Mouse (Mus musculus) neural tube, embryonic 14.5 days (tissue): ENCODE measurements around the gene Lbhd1. TPM values are rescaled to one million over a fixed set of nuclear protein-coding genes. Genes with fewer than 3 reads are reported as not detected.
A peak's percentile ranks its signal among the peaks of the same experiment; 100 is the strongest.
"Not testable (repeated sequence)": the region's sequence is repeated elsewhere in the genome, so short reads cannot be mapped to it uniquely, and the experiment has no call there.

Experiments
- ATAC-seq: fragments of 200-750 bp; cut with Nextera tagmentation; 2 replicates; pipeline ENCODE4 v1.8.0; 2017; ENCODE audit warnings: low read depth, mild to moderate bottlenecking, moderate TSS enrichment, moderate library complexity
- H3K27ac ChIP-seq: fragments of 300-500 bp; sonication (generic); 2 replicates; pipeline ENCODE4 v1.5.1; 2014; ENCODE audit warnings: low read depth, mild to moderate bottlenecking, control low read depth, low read length, moderate library complexity, mixed read lengths
- H3K27me3 ChIP-seq: fragments of 300-500 bp; sonication (generic); 2 replicates; pipeline ENCODE4 v1.6.1; 2014; ENCODE audit warnings: low read length; ENCODE audit not compliant: control insufficient read depth, insufficient read depth
- H3K36me3 ChIP-seq: fragments of 300-500 bp; sonication (generic); 2 replicates; pipeline ENCODE4 v1.6.1; 2014; ENCODE audit warnings: low read length, mixed read lengths; ENCODE audit not compliant: control insufficient read depth, insufficient read depth
- H3K4me1 ChIP-seq: fragments of 300-500 bp; sonication (generic); 2 replicates; pipeline ENCODE4 v1.6.1; 2014; ENCODE audit warnings: low read length; ENCODE audit not compliant: control insufficient read depth, insufficient read depth
- H3K4me2 ChIP-seq: fragments of 300-500 bp; sonication (generic); 2 replicates; pipeline ENCODE4 v1.6.1; 2014; ENCODE audit warnings: mild to moderate bottlenecking, low read depth, low read length, control low read depth
- H3K4me3 ChIP-seq: fragments of 300-500 bp; sonication (generic); 2 replicates; pipeline ENCODE4 v1.5.1; 2014; ENCODE audit warnings: low read depth, low read length, control low read depth, mixed read lengths
- H3K9ac ChIP-seq: fragments of 300-500 bp; sonication (generic); replicated peaks from 2 replicates; pipeline ENCODE4 v1.6.1; 2014; ENCODE audit warnings: low read depth, mild to moderate bottlenecking, control low read depth, low read length, mixed read lengths
- H3K9me3 ChIP-seq: fragments of 300-500 bp; sonication (generic); 2 replicates; pipeline ENCODE4 v1.6.1; 2016; ENCODE audit warnings: low read length; ENCODE audit not compliant: control insufficient read depth
- WGBS: fragments of 180-500 bp; shearing (Covaris S2); extraction: QIAGEN DNeasy Blood & Tissue Kit; methylation state at CpG from one replicate; pipeline ENCODE4 v1.1.7; 2014; 5-methylcytosine and 5-hydroxymethylcytosine counted together
- polyA plus RNA-seq: library from polyadenylated mRNA; unstranded; fragments of >200 nt; fragmentation: Nextera tagmentation; extraction: Ambion mirVana; gene quantifications from 2 replicates; pipeline ENCODE4 v1.2.1, GENCODE M21; 2014

The Lbhd1 gene
- polyA plus RNA-seq, 1 experiment from 2014 or later = 31.7 TPM

DNA sequence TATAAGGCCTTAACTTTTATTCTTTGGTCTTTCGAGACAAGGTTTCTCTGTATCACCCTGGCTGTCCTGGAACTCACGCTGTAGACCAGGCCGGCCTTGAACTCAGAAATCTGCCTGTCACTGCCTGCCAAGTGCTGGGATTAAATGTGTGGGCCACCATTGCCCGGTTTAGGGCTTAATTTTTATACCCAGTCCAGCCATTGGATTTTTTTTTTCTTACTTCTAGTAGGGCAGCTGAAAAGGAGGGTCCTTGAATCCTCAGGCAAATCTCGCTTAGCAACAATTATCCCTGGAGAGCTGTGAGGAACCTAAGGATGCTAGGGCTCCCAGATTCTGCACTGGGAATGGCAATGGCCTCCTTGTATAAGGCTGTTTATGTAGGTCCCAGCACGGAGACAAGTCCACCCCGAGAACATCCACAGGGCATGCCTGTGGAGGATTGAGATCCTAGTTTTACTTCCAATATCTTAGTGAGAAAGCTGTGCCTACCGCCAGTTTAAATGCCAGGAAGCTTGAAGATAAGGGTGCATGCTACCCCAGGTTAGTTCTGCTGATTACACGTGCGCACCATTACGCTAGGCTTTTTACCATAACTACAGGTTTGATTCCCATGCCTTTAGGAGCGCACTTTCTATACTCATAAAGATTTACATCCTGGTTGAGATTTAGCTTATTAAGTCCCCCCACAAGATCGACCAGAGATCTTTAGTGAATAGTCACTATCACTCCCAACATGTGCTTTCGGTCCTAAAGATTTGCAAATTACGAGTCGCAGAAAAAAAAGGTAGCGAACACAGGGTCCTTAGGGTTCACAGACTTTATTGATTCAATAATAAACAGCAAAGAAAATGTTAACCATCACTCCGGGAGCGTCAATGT lies 4.3 kb downstream of the Lbhd1 start:
- WGBS = 14% methylated on average over 19 of the region's 19 CpGs
- H3K4me2 ChIP-seq = peak overlapping the region; percentile 80
- peak overlapping the region; percentile 54 for H3K4me3 ChIP-seq
- ATAC-seq = no peak
- H3K27me3 ChIP-seq = no peaks in the 10 kb centered on the region
- peak overlapping the region; percentile 80; the same call in 1 of the 2 replicates for H3K27ac ChIP-seq
- no peaks in the 10 kb centered on the region for H3K9me3 ChIP-seq
- H3K4me1 ChIP-seq = peaks cover 12% of the 10 kb centered on the region
- H3K36me3 ChIP-seq = 0 out of 2 replicates have a peak, but pooled peaks cover 3% of the 10 kb centered on the region
- H3K9ac ChIP-seq = peak overlapping the region; percentile 71

- Histone ChIP-seq H3K27me3 (no peaks in the 10 kb centered on the region), H3K4me1 (peaks cover 16% of the 10 kb centered on the region), H3K9ac (peak within 1 kb of the TSS; percentile 71), H3K9me3 (no peaks in the 10 kb centered on the region), H3K36me3 (0 out of 2 replicates have a peak, but pooled peaks cover 3% of the 10 kb centered on the region), H3K4me3 (peak within 1 kb of the TSS; percentile 54), H3K27ac (peak within 1 kb of the TSS; percentile 80), H3K4me2 (peak within 1 kb of the TSS; percentile 80)
- under 1% methylated on average over 58 of the region's 58 CpGs for WGBS
- ATAC-seq = peak; percentile 96
These were observed 5.2 kb downstream of the Lbhd1 start, which contains the start of the genes 1810009A15Rik and Gm49416 for GRCm38 (mm10) chr19:8888511-8889385. Gene 1810009A15Rik (plus strand): TSS chr19:8888853. Gene Gm49416 (plus strand): TSS chr19:8888926.

DNA sequence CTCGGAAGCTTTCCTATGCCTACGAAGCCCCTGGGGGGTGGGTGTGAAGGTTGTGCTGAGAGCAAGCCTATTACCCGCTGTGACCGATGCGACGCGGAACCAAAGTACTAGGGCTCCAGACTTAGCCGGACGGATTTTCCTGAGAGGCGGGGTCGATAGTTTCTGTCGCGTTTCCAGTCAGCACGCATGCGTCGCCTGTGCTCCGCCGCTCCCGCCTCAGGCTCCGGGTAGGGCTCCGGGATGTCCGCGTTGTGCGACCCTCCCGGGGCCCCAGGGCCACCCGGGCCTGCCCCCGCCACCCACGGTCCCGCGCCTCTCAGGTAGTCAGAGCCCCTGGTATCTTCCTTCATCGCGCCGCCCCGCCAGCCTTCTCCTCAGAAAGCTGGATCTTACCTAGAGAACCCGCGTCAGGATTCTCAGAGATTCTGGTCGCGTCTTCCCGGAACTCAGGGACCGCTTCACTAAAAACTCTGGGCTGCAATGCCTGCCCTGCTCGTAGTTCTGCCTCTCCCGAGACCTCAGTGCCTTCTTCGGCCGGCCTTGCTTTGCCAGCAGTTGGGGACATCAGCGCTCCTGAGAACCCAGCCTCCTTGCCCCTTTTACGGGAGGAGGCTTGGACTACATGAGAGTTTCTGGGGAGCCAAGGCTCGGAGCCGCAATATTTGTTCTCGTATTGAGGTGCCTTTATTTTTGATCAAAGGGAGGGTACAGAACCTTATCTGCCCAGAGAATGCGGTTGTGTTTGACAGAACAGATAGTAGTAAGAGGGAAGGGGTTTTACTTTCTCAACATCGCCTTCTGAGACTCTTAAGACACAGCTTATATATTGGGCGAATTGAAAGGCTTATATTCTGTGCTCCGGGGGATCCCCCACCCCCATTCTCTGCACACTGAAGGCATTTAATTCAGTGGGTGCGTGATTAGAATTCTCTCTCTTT lies 9.6 kb downstream of the Lbhd1 start, which contains the start of gene Ints5:
Gene Ints5, plus strand, starts transcription at position 177 of the 938 bp plus-strand sequence.
- ATAC-seq = peak; percentile 47
- H3K4me1 ChIP-seq = peaks cover 19% of the 10 kb centered on the region
- peaks cover 7% of the 10 kb centered on the region; the same call in 1 of the 2 replicates for H3K36me3 ChIP-seq
- H3K4me3 ChIP-seq = peak within 1 kb of the TSS; percentile 81
- WGBS = 2% methylated on average over 54 of the region's 54 CpGs
- H3K27me3 ChIP-seq = no peaks in the 10 kb centered on the region
- peak within 1 kb of the TSS; percentile 83 for H3K9ac ChIP-seq
- peak within 1 kb of the TSS; percentile 94 for H3K4me2 ChIP-seq
- H3K9me3 ChIP-seq = no peaks in the 10 kb centered on the region
- H3K27ac ChIP-seq = peak within 1 kb of the TSS; percentile 86

DNA sequence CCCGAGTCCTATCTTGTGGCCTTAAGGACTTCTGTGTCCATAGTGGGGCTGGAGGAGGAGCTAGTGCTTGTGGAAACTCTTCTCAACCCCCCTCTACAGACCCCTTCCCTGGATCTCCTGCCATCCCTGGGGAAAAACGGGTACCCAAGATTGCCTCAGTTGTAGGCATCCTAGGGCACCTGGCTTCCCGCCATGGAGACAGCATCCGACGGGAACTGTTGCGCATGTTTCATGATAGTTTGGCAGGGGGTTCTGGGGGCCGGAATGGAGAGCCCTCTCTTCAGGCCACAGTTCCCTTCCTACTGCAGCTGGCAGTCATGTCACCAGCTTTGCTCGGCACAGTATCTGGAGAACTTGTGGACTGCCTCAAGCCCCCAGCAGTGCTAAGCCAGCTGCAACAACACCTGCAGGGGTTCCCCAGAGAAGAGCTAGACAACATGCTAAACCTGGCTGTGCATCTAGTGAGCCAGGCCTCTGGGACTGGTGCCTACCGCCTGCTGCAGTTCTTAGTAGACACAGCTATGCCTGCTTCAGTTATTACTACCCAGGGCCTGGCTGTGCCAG lies 11.9 kb downstream of the Lbhd1 start:
- H3K4me1 ChIP-seq = peaks cover 27% of the 10 kb centered on the region
- H3K36me3 ChIP-seq = peaks cover 7% of the 10 kb centered on the region; the same call in 1 of the 2 replicates
- no peak for ATAC-seq
- H3K27me3 ChIP-seq = no peaks in the 10 kb centered on the region
- H3K4me2 ChIP-seq = no peak overlapping the region
- H3K4me3 ChIP-seq = no peak overlapping the region
- H3K9ac ChIP-seq = no peak overlapping the region
- 89% methylated on average over 9 of the region's 9 CpGs for WGBS
- no peaks in the 10 kb centered on the region for H3K9me3 ChIP-seq
- H3K27ac ChIP-seq = no peak overlapping the region

DNA sequence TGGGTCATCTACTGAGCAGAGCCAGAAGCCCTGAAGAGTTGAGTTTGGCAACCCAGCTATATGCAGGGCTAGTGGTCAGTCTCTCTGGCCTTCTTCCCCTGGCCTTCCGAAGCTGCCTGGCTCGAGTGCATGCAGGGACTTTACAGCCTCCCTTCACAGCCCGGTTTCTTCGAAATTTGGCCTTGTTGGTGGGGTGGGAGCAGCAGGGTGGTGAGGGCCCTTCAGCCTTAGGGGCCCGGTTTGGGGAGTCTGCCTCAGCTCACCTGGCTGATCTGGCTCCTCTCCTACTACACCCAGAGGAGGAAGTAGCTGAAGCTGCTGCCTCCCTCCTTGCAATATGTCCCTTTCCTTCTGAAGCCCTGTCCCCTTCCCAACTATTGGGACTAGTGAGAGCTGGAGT lies 12.7 kb downstream of the Lbhd1 start:
- not testable (repeated sequence) for H3K36me3 ChIP-seq, H3K4me3 ChIP-seq, H3K27me3 ChIP-seq, H3K27ac ChIP-seq, H3K4me2 ChIP-seq, ATAC-seq, H3K9me3 ChIP-seq, H3K9ac ChIP-seq
- WGBS = 90% methylated on average over 5 of the region's 5 CpGs
- H3K4me1 ChIP-seq = peaks cover 27% of the 10 kb centered on the region

DNA sequence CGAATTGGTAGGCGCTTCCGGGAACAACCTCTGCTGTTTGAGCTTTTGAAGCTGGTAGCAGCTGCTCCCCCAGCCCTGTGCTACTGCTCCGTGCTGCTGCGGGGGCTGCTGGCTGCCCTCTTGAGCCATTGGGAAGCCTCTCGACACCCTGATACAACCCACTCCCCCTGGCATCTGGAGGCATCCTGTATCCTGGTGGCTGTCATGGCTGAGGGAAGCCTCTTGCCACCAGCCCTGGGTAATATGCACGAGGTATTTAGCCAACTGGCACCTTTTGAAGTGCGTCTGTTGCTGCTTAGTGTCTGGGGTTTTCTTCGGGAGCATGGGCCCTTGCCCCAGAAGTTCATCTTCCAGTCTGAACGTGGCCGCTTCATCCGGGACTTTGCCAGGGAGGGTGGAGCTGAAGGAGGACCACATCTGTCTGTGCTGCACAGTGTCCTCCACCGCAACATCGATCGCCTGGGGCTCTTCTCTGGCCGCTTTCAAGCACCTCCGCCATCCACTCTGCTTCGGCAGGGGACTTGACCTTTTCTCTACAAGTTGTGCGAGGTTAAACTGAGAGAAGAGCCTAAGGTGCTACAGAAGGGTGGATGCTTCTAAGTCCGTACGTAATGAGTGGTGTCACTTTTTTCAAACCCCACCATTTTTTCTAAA lies 13.8 kb downstream of the Lbhd1 start:
- H3K36me3 ChIP-seq, H3K27me3 ChIP-seq, H3K9me3 ChIP-seq: not testable (repeated sequence)
- Histone ChIP-seq H3K4me2 (peak overlapping the region; percentile 77), H3K27ac (peak overlapping the region; percentile 81), H3K4me3 (peak overlapping the region; percentile 76), H3K9ac (peak overlapping the region; percentile 44), H3K4me1 (peaks cover 26% of the 10 kb centered on the region)
- 19% methylated on average over 21 of the region's 21 CpGs for WGBS
- ATAC-seq = peak; percentile 45

- under 1% methylated on average over 49 of the region's 53 CpGs for WGBS
- H3K9ac ChIP-seq = peak within 1 kb of the TSS; percentile 46
- H3K36me3 ChIP-seq = peaks cover 10% of the 10 kb centered on the region; the same call in 1 of the 2 replicates
- no peaks in the 10 kb centered on the region for H3K27me3 ChIP-seq
- H3K4me1 ChIP-seq = peaks cover 23% of the 10 kb centered on the region
- peak within 1 kb of the TSS; percentile 76 for H3K4me3 ChIP-seq
- peak within 1 kb of the TSS; percentile 81 for H3K27ac ChIP-seq
- peak; percentile 99 for ATAC-seq
- no peaks in the 10 kb centered on the region for H3K9me3 ChIP-seq
- peak within 1 kb of the TSS; percentile 77 for H3K4me2 ChIP-seq
These were observed 14.4 kb downstream of the Lbhd1 start, which contains the start of gene Ganab for GRCm38 (mm10) chr19:8897865-8898495. Gene Ganab (plus strand): TSS chr19:8898071.
